Mouse (Mus musculus) lung, adult 2 months (tissue): ENCODE measurements around the gene Sap30. TPM values are rescaled to one million over a fixed set of nuclear protein-coding genes. Genes with fewer than 3 reads are reported as not detected.
A peak's percentile ranks its signal among the peaks of the same experiment; 100 is the strongest.
"Not testable (repeated sequence)": the region's sequence is repeated elsewhere in the genome, so short reads cannot be mapped to it uniquely, and the experiment has no call there.

Source experiments
- DNase-seq: peaks from one replicate; pipeline ENCODE4 v3.0.0; 2022
- H3K4me1 ChIP-seq: fragments of 200-500 bp; 2 replicates; pipeline ENCODE4 v1.6.1; 2011; ENCODE audit warnings: low read length; ENCODE audit not compliant: control insufficient read depth, insufficient read depth
- H3K4me3 ChIP-seq: fragments of 200-500 bp; replicated peaks from 2 replicates; pipeline ENCODE3; 2011; ENCODE audit warnings: low read depth, mild to moderate bottlenecking, control low read depth, low read length; ENCODE audit errors: extremely low read depth
- CTCF ChIP-seq: fragments of 200-500 bp; IDR thresholded peaks from 2 replicates; pipeline ENCODE4 v1.5.1; 2011; ENCODE audit warnings: mild to moderate bottlenecking, low read length, control low read depth; ENCODE audit not compliant: insufficient read depth
- POLR2A ChIP-seq: fragments of 200-500 bp; IDR thresholded peaks from 2 replicates; pipeline ENCODE4 v1.6.1; 2011; ENCODE audit warnings: low read depth, mild to moderate bottlenecking, control low read depth, low read length, borderline replicate concordance; ENCODE audit errors: extremely low read depth
- WGBS: fragments of 180-500 bp; shearing (Covaris S2); methylation state at CpG from one replicate; pipeline ENCODE4 v1.1.7; 2018; 5-methylcytosine and 5-hydroxymethylcytosine counted together
- polyA plus RNA-seq: library from polyadenylated mRNA; depleted of rRNA; stranded (reverse); fragments of >200 nt; gene quantifications from 2 replicates; pipeline ENCODE4 v1.2.3, GENCODE M21; 2012

Gene Sap30
- polyA plus RNA-seq, 1 experiment, result 6.3 TPM

DNA sequence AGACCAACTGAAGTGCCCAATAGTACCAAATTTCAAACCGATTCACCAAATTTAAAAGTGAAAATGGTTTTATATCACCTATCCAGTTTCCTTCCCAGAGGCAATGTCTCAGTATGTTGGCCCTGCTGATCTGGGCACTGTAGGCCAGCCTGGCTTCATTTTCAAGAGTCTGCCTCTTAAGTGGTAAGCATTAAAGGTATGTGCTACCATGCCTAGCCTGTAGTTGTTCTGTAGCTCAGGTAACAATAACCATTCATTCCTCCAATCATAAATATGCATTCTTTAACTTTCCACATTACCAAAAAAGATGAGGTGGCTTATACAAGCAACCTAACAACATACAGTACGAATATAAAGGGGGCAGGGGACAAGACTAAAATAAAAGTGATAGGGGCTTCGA lies 30.1 kb upstream of the Sap30 start:
- TF ChIP-seq POLR2A, result no peak
- no peak for TF ChIP-seq CTCF
- H3K4me3 ChIP-seq, result no peak overlapping the region
- H3K4me1 ChIP-seq, result no peaks in the 10 kb centered on the region; the same call in 1 of the 2 replicates
- DNase-seq, result no peak
- WGBS, result 91% methylated on average over 3 of the region's 3 CpGs

DNA sequence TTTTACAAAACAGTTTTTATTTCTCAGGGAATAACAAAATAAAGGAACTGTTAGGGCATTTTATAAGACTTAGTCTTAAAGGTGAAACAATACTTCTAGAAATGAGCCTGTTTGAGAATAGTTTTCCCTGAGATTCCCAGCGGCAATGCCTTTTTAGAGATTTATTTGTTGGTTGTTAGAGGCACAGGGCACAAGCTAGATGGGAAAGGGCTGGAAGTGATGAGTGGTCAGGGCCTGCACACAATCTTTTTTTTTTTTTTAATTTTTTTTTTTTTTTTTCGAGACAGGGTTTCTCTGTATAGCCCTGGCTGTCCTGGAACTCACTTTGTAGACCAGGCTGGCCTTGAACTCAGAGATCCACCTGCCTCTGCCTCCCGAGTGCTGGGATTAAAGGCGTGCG lies 29.0 kb upstream of the Sap30 start:
- 89% methylated on average over 5 of the region's 5 CpGs for WGBS
- DNase-seq, H3K4me3 ChIP-seq, H3K4me1 ChIP-seq: not testable (repeated sequence)

- WGBS, result 11% methylated on average over 10 of the region's 10 CpGs
- DNase-seq, H3K4me1 ChIP-seq: not testable (repeated sequence)
- peak overlapping the region; percentile 30 for H3K4me3 ChIP-seq
These were observed 25.6 kb upstream of the Sap30 start for GRCm38 (mm10) chr8:57513178-57513661.

DNA sequence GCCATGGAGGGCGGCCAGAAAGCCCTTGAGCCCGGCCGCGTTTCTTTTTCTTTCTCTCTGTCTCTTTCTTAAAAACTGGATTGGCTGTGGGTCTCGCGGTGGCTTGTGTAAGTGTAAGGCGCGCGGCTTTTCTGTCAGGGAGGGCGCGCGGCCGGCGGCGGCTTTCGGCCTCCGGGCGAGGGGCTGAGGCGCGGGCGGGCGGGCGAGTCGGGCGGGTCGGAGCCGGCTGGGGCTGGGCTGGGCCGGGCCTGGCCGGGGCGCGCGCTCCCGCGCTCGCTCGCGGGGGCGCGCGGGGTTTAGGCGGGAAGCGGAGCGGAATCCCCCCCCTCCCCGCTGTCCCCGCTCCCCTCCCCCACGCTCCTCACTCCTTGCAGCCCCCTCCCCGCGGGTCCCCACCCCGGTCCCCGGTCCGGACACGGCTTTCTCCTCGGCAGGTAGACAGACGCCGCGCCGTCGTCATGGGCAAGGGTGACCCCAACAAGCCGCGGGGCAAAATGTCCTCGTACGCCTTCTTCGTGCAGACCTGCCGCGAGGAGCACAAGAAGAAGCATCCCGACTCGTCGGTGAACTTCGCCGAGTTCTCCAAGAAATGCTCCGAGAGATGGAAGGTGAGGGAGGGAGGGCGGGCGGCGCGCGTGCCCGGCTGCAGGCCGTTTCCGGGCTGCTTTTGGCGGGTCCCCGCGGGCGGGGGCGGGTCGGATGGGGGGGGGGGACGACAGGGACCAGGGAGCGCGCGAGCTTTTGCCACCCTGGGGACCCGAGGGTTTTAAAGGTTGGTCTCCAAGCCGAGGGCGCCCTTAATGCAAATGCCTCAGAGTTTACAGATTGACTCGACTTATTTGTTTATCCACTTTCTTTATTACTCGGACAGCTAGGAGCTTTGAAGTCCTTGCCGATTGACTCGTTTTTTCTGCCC lies 24.7 kb upstream of the Sap30 start:
- TF ChIP-seq POLR2A (no peak), CTCF (no peak)
- peak; percentile 23 for DNase-seq
- Histone ChIP-seq H3K4me1 (no peaks in the 10 kb centered on the region; the same call in 1 of the 2 replicates), H3K4me3 (peak overlapping the region; percentile 84)
- 4% methylated on average over 78 of the region's 96 CpGs for WGBS

GRCm38 (mm10) chr8:57511316-57512118 lies 23.9 kb upstream of the Sap30 start, which contains the start of gene Hmgb2:
Hmgb2 (plus strand) TSS chr8:57511907.
- DNase-seq, result peak; percentile 99
- no peak for TF ChIP-seq CTCF
- TF ChIP-seq POLR2A, result peak; percentile 96
- no peaks in the 10 kb centered on the region; the same call in 1 of the 2 replicates for H3K4me1 ChIP-seq
- peak within 1 kb of the TSS; percentile 85 for H3K4me3 ChIP-seq
- WGBS, result under 1% methylated on average over 63 of the region's 63 CpGs

DNA sequence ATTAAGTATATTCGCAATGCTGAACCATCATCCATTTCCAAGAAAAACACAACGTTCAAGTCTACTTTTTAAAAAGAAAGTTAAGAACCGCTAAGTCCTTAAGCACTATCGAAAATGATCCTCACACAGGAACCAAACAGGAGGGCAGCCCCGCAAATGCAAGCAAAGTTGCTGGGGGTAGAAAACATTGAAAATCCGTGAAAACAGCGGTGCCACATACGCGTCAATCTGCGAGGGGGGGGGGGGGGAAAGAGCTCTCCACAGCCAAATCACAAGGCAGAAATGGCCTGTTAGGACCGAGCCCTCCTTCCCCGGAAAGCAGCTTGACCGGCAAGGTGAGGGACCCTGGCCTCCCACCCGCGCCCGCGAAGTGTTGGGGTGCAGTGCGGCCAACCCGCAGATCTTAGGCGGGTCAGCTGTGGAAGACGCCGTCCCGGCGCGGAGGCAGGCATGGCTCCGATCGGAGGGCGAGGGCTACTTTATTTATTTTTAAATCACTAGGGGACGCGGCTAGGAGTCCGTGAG lies 23.2 kb upstream of the Sap30 start:
- TF ChIP-seq CTCF (no peak), POLR2A (no peak)
- Histone ChIP-seq H3K4me1 (no peaks in the 10 kb centered on the region; the same call in 1 of the 2 replicates), H3K4me3 (peak overlapping the region; percentile 85)
- 2% methylated on average over 31 of the region's 31 CpGs for WGBS
- no peak for DNase-seq

GRCm38 (mm10) chr8:57508657-57509056 lies 21.0 kb upstream of the Sap30 start:
- DNase-seq, result no peak
- TF ChIP-seq POLR2A (no peak), CTCF (no peak)
- whole genome bisulfite sequencing, result 56% methylated on average over 4 of the region's 4 CpGs

GRCm38 (mm10) chr8:57507556-57508063 lies 19.9 kb upstream of the Sap30 start:
- TF ChIP-seq CTCF, result no peak
- no peak for TF ChIP-seq POLR2A
- Histone ChIP-seq H3K4me1 (no peaks in the 10 kb centered on the region; the same call in 1 of the 2 replicates), H3K4me3 (no peak overlapping the region)
- no peak for DNase-seq
- 93% methylated on average over 4 of the region's 4 CpGs for WGBS

More at GRCm38 (mm10) chr8:57508657-57509056, 21.0 kb upstream of the Sap30 start:
- Histone ChIP-seq H3K4me1 (no peaks in the 10 kb centered on the region; the same call in 1 of the 2 replicates), H3K4me3 (no peak overlapping the region)

DNA sequence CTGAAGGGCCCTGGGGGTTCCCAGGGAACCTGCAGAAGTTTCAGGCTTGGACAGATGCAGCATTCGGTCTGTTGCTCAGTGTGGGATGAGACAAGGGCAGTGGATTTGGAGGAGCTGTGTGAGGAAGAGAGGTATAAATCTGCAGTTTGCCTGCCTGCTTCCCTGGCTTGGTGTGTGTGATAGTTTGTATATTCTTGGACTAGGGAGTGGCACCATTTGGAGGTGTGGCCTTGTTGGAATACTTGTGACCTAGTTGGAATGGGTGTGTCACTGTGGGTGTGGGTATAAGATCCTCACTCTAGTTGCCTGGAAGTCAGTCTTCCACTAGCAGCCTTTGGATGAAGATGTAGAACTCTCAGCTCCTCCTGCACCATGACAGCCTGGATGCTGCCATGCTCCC lies 17.8 kb upstream of the Sap30 start:
- H3K4me3 ChIP-seq, H3K4me1 ChIP-seq, DNase-seq: not testable (repeated sequence)
- 71% methylated on average over 1 of the region's 1 CpGs for WGBS
